Comparison of ENCODE assay signal across 32 mouse cellular contexts in genomic region chr11:50086211-50086610, GRCm38 (mm10). TPM values are rescaled to one million over a fixed set of nuclear protein-coding genes. Genes with fewer than 3 reads are reported as not detected.
DNase-seq lines count a peak whose midpoint lies in the region; ATAC-seq lines count a peak whose summit lies in the region.
"Had no signal": no experiment of that assay in that cellular context is flagged by ENCODE, and none has a peak within 500 bp of the region (broad histone marks: within the 10 kb centered on the region; RNA-seq: fewer than 3 reads in every experiment).

No protein-coding gene starts in this region.

- peaks cover 18% of the 10 kb centered on the region for H3K4me1 ChIP-seq in hindbrain, embryonic 13.5 days (replicated peaks)
- peaks cover 7% of the 10 kb centered on the region for H3K4me1 ChIP-seq in hindbrain, embryonic 16.5 days (ENCODE audit: control insufficient read depth, insufficient read depth, low read depth, low read length)
- H3K4me1 ChIP-seq in forebrain, embryonic 10.5 days: peaks cover 15% of the 10 kb centered on the region
- H3K4me1 ChIP-seq: limb, embryonic 12.5 days; stomach, embryonic 15.5 days had no signal

- 96% methylated on average over 3 of the region's 3 CpGs for WGBS in hindbrain, embryonic 13.5 days
- 93% methylated on average over 3 of the region's 3 CpGs for WGBS in hindbrain, embryonic 16.5 days
- WGBS in forebrain, embryonic 10.5 days: 96% methylated on average over 3 of the region's 3 CpGs

- 0 out of 2 replicates have a peak overlapping the region, but pooled peaks have one; percentile 52 for H3K27ac ChIP-seq in hindbrain, embryonic 13.5 days
- H3K27ac ChIP-seq in hindbrain, embryonic 16.5 days (ENCODE audit: low read depth, low read length): no peak overlapping the region
- no peak overlapping the region for H3K27ac ChIP-seq in forebrain, embryonic 10.5 days
- H3K27ac ChIP-seq: forebrain, embryonic 12.5 days; gastrocnemius, adult 2 months; heart, adult 2 months; heart, embryonic 13.5 days; kidney, embryonic 15.5 days; limb, embryonic 12.5 days; lung, embryonic 15.5 days; midbrain, embryonic 10.5 days; neural tube, embryonic 12.5 days; stomach, embryonic 15.5 days had no signal

- peak; percentile 61 for DNase-seq in right cerebral cortex, adult 18-20 months
- DNase-seq in right cerebral cortex, postnatal 4 days: no peak
- peak; percentile 53 to 58 for DNase-seq in left cerebral cortex, adult 9 months (ENCODE audit: low spot score in 2 of 2)
- peak; percentile 86 for DNase-seq in telencephalon, adult 2 months (ENCODE audit: low read depth, low spot score)
- no peak for DNase-seq in forebrain, embryonic 10.5 days (ENCODE audit: extremely low spot score, low spot score)
- DNase-seq: adrenal gland, postnatal 25 days; cerebellum, adult 18-20 months; cerebellum, postnatal 10 days; forebrain, postnatal 0 days; gastrocnemius, adult 2 months; gastrocnemius, postnatal 36 days; heart, adult 2 months; heart, postnatal 10 days; kidney, adult 18-20 months; kidney, postnatal 25 days; thymus, postnatal 14 days had no signal

- peaks cover 46% of the 10 kb centered on the region for H3K36me3 ChIP-seq in hindbrain, embryonic 13.5 days
- H3K36me3 ChIP-seq in hindbrain, embryonic 16.5 days (ENCODE audit: control insufficient read depth, insufficient read depth, low read length): peaks cover 14% of the 10 kb centered on the region
- peaks cover 64% of the 10 kb centered on the region for H3K36me3 ChIP-seq in forebrain, embryonic 10.5 days (replicated peaks)
- H3K36me3 ChIP-seq: stomach, embryonic 15.5 days had no signal

- H3K4me2 ChIP-seq in hindbrain, embryonic 13.5 days: no peak overlapping the region
- H3K4me2 ChIP-seq in hindbrain, embryonic 16.5 days (ENCODE audit: low read length): no peak overlapping the region
- H3K4me2 ChIP-seq: forebrain, embryonic 12.5 days; heart, embryonic 13.5 days; hindbrain, embryonic 15.5 days; kidney, embryonic 15.5 days; limb, embryonic 12.5 days; liver, embryonic 11.5 days; lung, embryonic 15.5 days; neural tube, embryonic 12.5 days; stomach, embryonic 15.5 days had no signal

- H3K9me3 ChIP-seq in hindbrain, embryonic 13.5 days: no peaks in the 10 kb centered on the region
- no peaks in the 10 kb centered on the region for H3K9me3 ChIP-seq in hindbrain, embryonic 16.5 days (ENCODE audit: control insufficient read depth, low read length)
- H3K9me3 ChIP-seq in forebrain, embryonic 10.5 days: no peaks in the 10 kb centered on the region
- H3K9me3 ChIP-seq: forebrain, embryonic 12.5 days; heart, embryonic 13.5 days; hindbrain, embryonic 15.5 days; kidney, embryonic 15.5 days; limb, embryonic 12.5 days; lung, embryonic 15.5 days; midbrain, embryonic 10.5 days; neural tube, embryonic 12.5 days; stomach, embryonic 15.5 days had no signal

- H3K27me3 ChIP-seq in hindbrain, embryonic 13.5 days: no peaks in the 10 kb centered on the region
- H3K27me3 ChIP-seq in hindbrain, embryonic 16.5 days (replicated peaks; ENCODE audit: control insufficient read depth, insufficient read depth, low read length): no peaks in the 10 kb centered on the region
- H3K27me3 ChIP-seq in forebrain, embryonic 10.5 days (ENCODE audit: poor library complexity, severe bottlenecking): no peaks in the 10 kb centered on the region
- H3K27me3 ChIP-seq: forebrain, embryonic 12.5 days; heart, embryonic 13.5 days; hindbrain, embryonic 15.5 days; kidney, embryonic 15.5 days; limb, embryonic 12.5 days; lung, embryonic 15.5 days; neural tube, embryonic 12.5 days; stomach, embryonic 15.5 days had no signal

- no peak overlapping the region for H3K9ac ChIP-seq in hindbrain, embryonic 13.5 days
- H3K9ac ChIP-seq in hindbrain, embryonic 16.5 days (ENCODE audit: low read depth, low read length): no peak overlapping the region
- H3K9ac ChIP-seq: forebrain, embryonic 12.5 days; forebrain, postnatal 0 days; heart, embryonic 13.5 days; hindbrain, embryonic 15.5 days; kidney, embryonic 15.5 days; limb, embryonic 12.5 days; lung, embryonic 15.5 days; neural tube, embryonic 12.5 days; stomach, embryonic 15.5 days had no signal

- H3K4me3 ChIP-seq in hindbrain, embryonic 13.5 days: no peak overlapping the region
- H3K4me3 ChIP-seq in hindbrain, embryonic 16.5 days (ENCODE audit: low read length): no peak overlapping the region
- H3K4me3 ChIP-seq in forebrain, embryonic 10.5 days: no peak overlapping the region
- H3K4me3 ChIP-seq: erythroblast, embryonic 14.5 days; forebrain, embryonic 12.5 days; gastrocnemius, adult 2 months; heart, adult 2 months; heart, embryonic 13.5 days; hindbrain, embryonic 15.5 days; kidney, embryonic 15.5 days; limb, embryonic 12.5 days; lung, embryonic 15.5 days; midbrain, embryonic 10.5 days; myocyte; neural tube, embryonic 12.5 days; stomach, embryonic 15.5 days had no signal

- ATAC-seq in hindbrain, embryonic 13.5 days (ENCODE audit: low FRiP score): no peak
- ATAC-seq in hindbrain, embryonic 16.5 days: no peak
- ATAC-seq: CD4-positive, CD25-positive, alpha-beta regulatory T cell, adult 4 months; forebrain, postnatal 0 days; midbrain, embryonic 16.5 days had no signal

RNA-seq across cellular contexts. Expression of gene Tbc1d9b, which starts 45.0 kb away (rescaled TPM):
- 37.5 and 40.7 TPM in 2 replicates for polyA plus RNA-seq in hindbrain, embryonic 13.5 days (2015; fragmentation: Nextera tagmentation; extraction: Ambion mirVana)
- polyA plus RNA-seq in hindbrain, embryonic 16.5 days (2015; fragmentation: Nextera tagmentation; extraction: Ambion mirVana): 36.0 and 41.9 TPM in 2 replicates
- 32.5 TPM in 2 replicates for polyA plus RNA-seq in forebrain, embryonic 10.5 days (2016; fragmentation: Nextera tagmentation; extraction: Ambion mirVana)

Comparison
In these comparisons a context has a peak if more than half of its experiments do, and no peak if none do; other contexts are left out.
1. DNase-seq: peak in right cerebral cortex, adult 18-20 months (single experiment), left cerebral cortex, adult 9 months (2 of 2) and telencephalon, adult 2 months (single experiment); none in right cerebral cortex, postnatal 4 days (single experiment) and forebrain, embryonic 10.5 days (single experiment).